Mouse (Mus musculus) neural tube, embryonic 11.5 days (tissue): Measurements from ENCODE around the gene Osm. TPM values are rescaled to one million over a fixed set of nuclear protein-coding genes. Genes with fewer than 3 reads are reported as not detected.
A peak's percentile ranks its signal among the peaks of the same experiment; 100 is the strongest.

Experiments used
- ATAC-seq: fragments of 200-750 bp; cut with Nextera tagmentation; 2 replicates; pipeline ENCODE4 v1.8.0; 2017; ENCODE audit warnings: moderate number of reproducible peaks, mild to moderate bottlenecking, moderate TSS enrichment, moderate library complexity; ENCODE audit not compliant: insufficient read depth, low FRiP score, low TSS enrichment
- DNase-seq: peaks from one replicate; pipeline ENCODE4 v3.0.0-alpha.2; 2015; ENCODE audit warnings: low spot score
- H3K27ac ChIP-seq: fragments of 300-500 bp; sonication (generic); 2 replicates; pipeline ENCODE4 v1.5.1; 2014; ENCODE audit warnings: low read depth, mild to moderate bottlenecking, low read length
- H3K27me3 ChIP-seq: fragments of 300-500 bp; sonication (generic); 2 replicates; pipeline ENCODE4 v1.6.1; 2014; ENCODE audit warnings: mild to moderate bottlenecking, low read length, mixed read lengths; ENCODE audit not compliant: control insufficient read depth, insufficient read depth
- H3K36me3 ChIP-seq: fragments of 300-500 bp; sonication (generic); 2 replicates; pipeline ENCODE4 v1.6.1; 2014; ENCODE audit warnings: mild to moderate bottlenecking, low read length, moderate library complexity, mixed read lengths; ENCODE audit not compliant: control insufficient read depth, insufficient read depth
- H3K4me1 ChIP-seq: fragments of 300-500 bp; sonication (generic); 2 replicates; pipeline ENCODE4 v1.6.1; 2014; ENCODE audit warnings: low read length, mixed read lengths; ENCODE audit not compliant: control insufficient read depth, insufficient read depth
- H3K4me2 ChIP-seq: fragments of 300-500 bp; sonication (generic); 2 replicates; pipeline ENCODE4 v1.6.1; 2014; ENCODE audit warnings: low read depth, mild to moderate bottlenecking, moderate library complexity
- H3K4me3 ChIP-seq: fragments of 300-500 bp; sonication (generic); 2 replicates; pipeline ENCODE4 v1.5.1; 2014; ENCODE audit warnings: low read depth, low read length
- H3K9ac ChIP-seq: fragments of 300-500 bp; sonication (generic); 2 replicates; pipeline ENCODE4 v1.6.1; 2014; ENCODE audit warnings: mild to moderate bottlenecking, low read length
- H3K9me3 ChIP-seq: fragments of 300-500 bp; sonication (generic); 2 replicates; pipeline ENCODE4 v1.6.1; 2016; ENCODE audit warnings: low read length; ENCODE audit not compliant: control insufficient read depth
- WGBS: fragments of 180-500 bp; shearing (Covaris S2); extraction: QIAGEN DNeasy Blood & Tissue Kit; methylation state at CpG from one replicate; pipeline ENCODE4 v1.1.7; 2014; 5-methylcytosine and 5-hydroxymethylcytosine counted together
- polyA plus RNA-seq: library from polyadenylated mRNA; unstranded; fragments of >200 nt; fragmentation: Nextera tagmentation; extraction: Ambion mirVana; gene quantifications from 2 replicates; pipeline ENCODE4 v1.2.1, GENCODE M21; 2014

Osm gene
- not detected in 2 replicates for polyA plus RNA-seq

DNA sequence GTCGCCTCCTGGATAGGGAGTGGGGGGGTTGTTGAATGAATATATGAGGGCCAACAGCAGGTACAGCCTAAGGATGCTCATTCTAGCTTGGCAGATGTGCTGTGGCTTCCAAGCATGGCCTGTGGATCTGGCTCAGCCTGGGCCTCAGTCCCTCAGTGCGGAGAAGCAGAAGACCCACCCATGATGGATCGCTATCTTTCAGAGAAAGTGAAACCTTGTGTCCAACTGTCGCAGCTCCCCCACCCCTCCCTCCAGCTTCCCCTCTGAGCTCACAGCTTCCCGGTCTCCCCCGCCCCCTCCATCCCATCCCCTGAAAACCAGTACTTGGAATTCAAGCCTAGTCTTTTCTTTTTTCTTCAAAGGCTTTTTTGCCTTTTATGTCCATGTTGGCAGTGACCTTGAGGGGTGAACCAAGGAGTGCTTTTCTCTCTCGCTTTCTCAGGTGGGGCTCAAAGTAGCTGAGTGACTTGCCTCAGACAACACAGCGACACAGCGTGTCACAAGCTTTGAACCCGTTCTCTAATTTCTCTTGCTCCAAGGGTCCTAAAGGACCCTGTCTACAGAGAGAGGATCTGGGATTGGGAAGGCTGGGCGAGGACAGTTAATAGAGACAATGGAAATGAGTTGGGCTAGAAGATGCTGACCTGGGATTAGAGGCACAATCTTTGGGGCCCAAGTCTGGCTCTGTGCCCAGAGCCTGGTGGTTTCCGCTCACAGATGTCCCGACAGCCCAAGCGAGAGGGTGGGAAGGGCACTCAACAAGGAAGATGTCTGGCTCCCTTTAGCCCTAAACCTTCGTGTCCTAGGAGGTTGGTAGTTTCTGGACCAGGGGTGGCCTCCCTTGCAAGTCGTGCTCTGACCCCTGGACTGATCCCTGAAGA, at the start of gene Osm:
Gene Osm, plus strand, starts transcription at position 756 of the 881 bp plus-strand sequence.
- 80% methylated on average over 16 of the region's 16 CpGs for WGBS
- Histone ChIP-seq H3K4me1 (no peaks in the 10 kb centered on the region), H3K36me3 (no peaks in the 10 kb centered on the region)

DNA sequence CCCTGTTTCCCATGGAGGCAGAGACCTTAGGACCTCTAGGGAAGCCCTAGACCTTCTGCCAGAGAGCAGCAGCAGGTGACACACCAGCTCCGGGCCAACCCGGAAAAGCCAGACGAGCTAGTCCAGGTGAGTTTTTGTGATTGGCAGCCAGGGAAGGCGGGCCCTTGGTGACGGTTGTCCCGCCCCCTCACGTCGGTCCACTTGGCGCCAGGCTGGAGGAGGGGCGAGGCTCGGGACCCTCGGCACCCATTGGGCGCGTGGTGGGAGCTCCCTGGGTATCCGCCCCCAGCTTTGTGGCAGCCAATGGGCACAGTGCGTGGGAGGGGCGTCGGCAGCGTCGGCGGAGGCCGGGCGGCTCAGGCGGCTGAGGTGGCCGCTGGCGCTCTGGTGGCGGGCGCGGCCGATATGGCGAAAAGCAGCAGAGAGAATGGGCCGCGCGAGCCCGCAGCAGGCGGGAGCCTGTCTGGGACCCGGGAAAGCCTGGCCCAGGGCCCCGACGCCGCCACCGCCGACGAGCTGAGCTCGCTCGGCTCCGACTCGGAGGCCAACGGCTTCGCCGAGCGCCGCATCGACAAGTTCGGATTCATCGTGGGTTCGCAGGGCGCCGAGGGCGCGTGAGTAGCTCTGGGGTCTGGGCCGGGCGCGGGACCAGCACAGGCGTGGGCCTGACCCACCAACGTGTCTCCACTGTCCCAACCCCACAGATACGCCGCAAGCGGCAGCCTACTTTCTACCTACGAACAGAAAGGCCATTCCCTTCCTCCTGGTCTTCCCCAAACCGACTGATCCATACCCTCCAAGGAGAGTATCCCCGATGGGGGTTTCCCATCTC, 49.5 kb upstream of the Osm start, which contains the start of gene Tbc1d10a:
Gene Tbc1d10a, plus strand, starts transcription at position 304 of the 832 bp plus-strand sequence.
- H3K9me3 ChIP-seq, result no peaks in the 10 kb centered on the region
- H3K27ac ChIP-seq, result no peak within 1 kb of the TSS
- WGBS, result under 1% methylated on average over 62 of the region's 71 CpGs
- DNase-seq, result peak; percentile 98
- H3K27me3 ChIP-seq, result no peaks in the 10 kb centered on the region
- no peaks in the 10 kb centered on the region for H3K36me3 ChIP-seq
- ATAC-seq, result peak; percentile 100
- peak within 1 kb of the TSS; percentile 83 for H3K4me3 ChIP-seq
- peak within 1 kb of the TSS; percentile 86 for H3K9ac ChIP-seq
- H3K4me1 ChIP-seq, result peaks cover 5% of the 10 kb centered on the region
- H3K4me2 ChIP-seq, result peak within 1 kb of the TSS; percentile 90

More for the DNA sequence above, at the start of gene Osm:
- H3K4me2 ChIP-seq, result no peak within 1 kb of the TSS
- ATAC-seq (no peak), DNase-seq (no peak)
- no peak within 1 kb of the TSS for H3K4me3 ChIP-seq
- H3K9ac ChIP-seq, result no peak within 1 kb of the TSS
- H3K9me3 ChIP-seq, result no peaks in the 10 kb centered on the region
- no peak within 1 kb of the TSS for H3K27ac ChIP-seq
- no peaks in the 10 kb centered on the region for H3K27me3 ChIP-seq

DNA sequence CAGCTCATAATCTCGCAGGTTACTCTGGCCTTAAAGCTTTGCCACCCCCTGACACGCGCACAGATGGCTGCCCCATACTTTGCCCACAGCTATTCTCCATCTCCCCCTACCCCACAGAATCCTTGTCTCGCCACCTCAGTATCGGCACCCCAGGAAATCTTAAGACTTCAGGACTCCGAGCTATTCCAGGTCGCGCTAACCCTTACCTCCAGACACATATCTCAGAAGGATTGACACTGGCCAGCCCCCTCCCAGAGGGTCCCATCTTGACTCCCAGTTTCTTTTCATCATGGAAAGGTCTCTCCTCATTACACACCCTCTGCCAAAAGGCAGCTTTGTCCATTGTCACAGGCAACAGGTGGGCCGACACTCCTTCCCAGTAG, 48.9 kb upstream of the Osm start:
- peak overlapping the region; percentile 83 for H3K4me3 ChIP-seq
- H3K27ac ChIP-seq, result no peak overlapping the region
- peak overlapping the region; percentile 86 for H3K9ac ChIP-seq
- WGBS, result 21% methylated on average over 9 of the region's 9 CpGs
- peak overlapping the region; percentile 90 for H3K4me2 ChIP-seq
- peak; percentile 25; the same call in 1 of the 2 replicates for ATAC-seq
- H3K36me3 ChIP-seq, result no peaks in the 10 kb centered on the region
- no peak for DNase-seq
- no peaks in the 10 kb centered on the region for H3K27me3 ChIP-seq
- H3K9me3 ChIP-seq, result no peaks in the 10 kb centered on the region
- H3K4me1 ChIP-seq, result peaks cover 5% of the 10 kb centered on the region

DNA sequence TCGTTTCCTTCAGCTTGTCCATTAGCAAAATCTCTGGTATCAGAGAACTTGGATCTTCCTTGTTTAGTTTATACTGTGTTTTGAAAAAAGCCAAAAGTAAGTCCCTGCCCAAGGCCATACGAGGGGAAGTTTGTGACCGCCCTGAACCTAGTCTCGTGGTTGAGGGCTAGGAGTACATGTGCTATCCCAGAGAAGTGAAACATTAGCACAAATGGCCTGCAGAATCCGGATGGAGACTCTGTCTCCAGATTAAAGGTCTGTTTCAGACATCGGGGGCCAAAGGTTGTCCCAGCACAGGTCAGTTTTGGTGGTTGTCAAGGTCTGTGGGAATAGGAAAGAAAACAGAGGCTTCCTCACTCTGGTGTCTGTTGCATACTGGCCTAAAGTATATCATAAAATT, 47.0 kb upstream of the Osm start:
- Histone ChIP-seq H3K4me1 (peaks cover 5% of the 10 kb centered on the region), H3K27ac (no peak overlapping the region), H3K9ac (no peak overlapping the region), H3K27me3 (no peaks in the 10 kb centered on the region), H3K4me2 (no peak overlapping the region), H3K36me3 (no peaks in the 10 kb centered on the region), H3K9me3 (no peaks in the 10 kb centered on the region), H3K4me3 (no peak overlapping the region)
- DNase-seq, result no peak
- WGBS, result 86% methylated on average over 6 of the region's 6 CpGs
- no peak for ATAC-seq

DNA sequence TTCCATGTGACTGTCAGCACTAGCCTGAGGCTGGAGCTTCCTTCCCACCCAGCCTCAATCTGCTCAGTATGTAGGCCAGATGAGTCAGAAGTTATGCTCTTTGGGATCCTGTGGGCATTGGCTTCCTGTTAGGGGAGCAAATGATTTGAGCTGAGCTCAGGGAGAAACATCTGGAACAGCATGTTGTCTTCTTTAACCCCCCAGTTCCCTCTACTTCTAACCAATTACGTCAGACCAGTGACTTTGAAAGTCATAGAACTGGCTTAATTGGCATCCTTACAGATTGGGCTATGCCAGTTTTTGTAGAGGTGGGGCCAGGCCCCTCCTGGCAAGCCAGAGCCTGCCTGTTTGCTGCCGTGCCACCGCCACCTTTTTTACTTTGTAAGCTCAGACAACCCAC, 45.5 kb upstream of the Osm start:
- Histone ChIP-seq H3K9me3 (no peaks in the 10 kb centered on the region), H3K4me2 (no peak overlapping the region), H3K36me3 (no peaks in the 10 kb centered on the region), H3K27ac (no peak overlapping the region), H3K4me3 (no peak overlapping the region), H3K27me3 (no peaks in the 10 kb centered on the region), H3K9ac (no peak overlapping the region), H3K4me1 (peaks cover 5% of the 10 kb centered on the region)
- no peak for DNase-seq
- WGBS, result 84% methylated on average over 3 of the region's 3 CpGs
- no peak for ATAC-seq

DNA sequence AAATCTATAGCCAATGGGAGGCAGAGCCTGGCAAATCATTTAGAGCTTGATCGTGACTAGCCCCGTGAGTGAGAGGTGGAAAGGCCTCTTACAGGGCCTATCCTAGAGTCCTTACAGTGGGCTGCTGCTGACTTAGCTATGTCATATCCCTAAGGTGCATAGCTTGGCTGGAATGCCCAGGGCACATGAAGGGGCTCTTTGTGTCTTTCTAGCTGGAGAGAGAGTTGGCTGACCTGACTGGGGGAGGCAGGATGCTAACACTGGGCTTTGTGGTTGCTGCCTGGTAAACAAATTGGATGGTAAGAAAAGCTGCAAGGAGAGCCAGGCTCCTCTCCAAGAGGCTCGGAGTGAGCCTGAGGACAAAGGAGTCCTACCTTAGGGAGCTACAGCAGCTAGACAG, 43.5 kb upstream of the Osm start:
- Histone ChIP-seq H3K9me3 (no peaks in the 10 kb centered on the region), H3K4me1 (no peaks in the 10 kb centered on the region), H3K9ac (no peak overlapping the region), H3K36me3 (no peaks in the 10 kb centered on the region), H3K4me3 (no peak overlapping the region), H3K27me3 (no peaks in the 10 kb centered on the region), H3K4me2 (no peak overlapping the region), H3K27ac (no peak overlapping the region)
- WGBS, result 80% methylated on average over 3 of the region's 3 CpGs
- no peak for DNase-seq
- no peak for ATAC-seq

DNA sequence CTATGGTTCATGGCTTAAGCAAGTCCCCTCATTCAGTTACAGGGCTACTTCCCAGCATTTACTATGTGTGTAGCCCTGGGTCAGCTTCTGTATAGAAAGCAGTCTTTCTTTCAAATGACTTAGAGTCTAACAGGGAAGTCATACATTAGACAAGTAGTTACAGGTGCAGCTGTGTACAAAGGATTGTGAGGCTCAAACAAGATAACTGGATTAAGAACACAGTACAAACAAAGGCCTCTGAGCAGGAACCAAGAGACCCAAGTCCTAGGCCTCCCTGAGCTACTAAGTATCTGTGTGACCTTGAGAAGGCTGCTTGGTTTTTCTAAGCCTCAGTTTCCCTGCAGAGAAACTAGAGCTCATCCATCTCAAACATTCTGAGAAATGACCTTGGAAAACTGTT, 42.8 kb upstream of the Osm start:
- H3K4me2 ChIP-seq, result no peak overlapping the region
- no peak overlapping the region for H3K4me3 ChIP-seq
- ATAC-seq, result no peak
- no peaks in the 10 kb centered on the region for H3K36me3 ChIP-seq
- no peaks in the 10 kb centered on the region for H3K27me3 ChIP-seq
- no peak for DNase-seq
- no peaks in the 10 kb centered on the region for H3K4me1 ChIP-seq
- no peak overlapping the region for H3K9ac ChIP-seq
- H3K27ac ChIP-seq, result no peak overlapping the region
- H3K9me3 ChIP-seq, result no peaks in the 10 kb centered on the region

DNA sequence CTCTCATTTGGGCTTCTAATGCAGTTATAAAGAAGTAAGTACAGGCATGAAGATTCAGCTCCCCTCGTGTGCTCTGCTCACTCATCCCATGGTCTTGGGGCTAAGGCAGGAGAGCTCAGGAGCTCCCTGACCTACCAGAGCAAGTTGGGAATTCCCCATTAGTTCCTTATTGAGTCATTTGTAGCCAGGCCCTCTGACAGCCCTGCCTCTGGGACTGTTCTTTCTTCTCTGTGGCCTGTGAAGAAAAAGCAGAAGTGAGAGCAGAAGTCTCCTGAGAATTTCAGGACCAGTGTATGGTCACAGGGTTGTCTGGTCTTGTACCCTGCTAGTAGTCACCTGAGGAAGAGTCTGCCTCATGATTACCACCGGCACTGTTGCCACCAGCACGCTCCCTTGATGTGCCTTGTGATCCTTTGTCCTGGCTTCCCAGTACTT, 40.6 kb upstream of the Osm start:
- no peaks in the 10 kb centered on the region for H3K9me3 ChIP-seq
- H3K27ac ChIP-seq, result no peak overlapping the region
- H3K36me3 ChIP-seq, result no peaks in the 10 kb centered on the region
- H3K4me2 ChIP-seq, result no peak overlapping the region
- H3K27me3 ChIP-seq, result no peaks in the 10 kb centered on the region
- no peak for DNase-seq
- no peak overlapping the region for H3K9ac ChIP-seq
- no peak for ATAC-seq
- WGBS, result 83% methylated on average over 3 of the region's 3 CpGs
- no peaks in the 10 kb centered on the region for H3K4me1 ChIP-seq
- H3K4me3 ChIP-seq, result no peak overlapping the region
